Mouse (Mus musculus): ENCODE data around the gene Zdhhc12. TPM values are rescaled to one million over a fixed set of nuclear protein-coding genes. Genes with fewer than 3 reads are reported as not detected.
"Not testable (repeated sequence)": the region's sequence is repeated elsewhere in the genome, so short reads cannot be mapped to it uniquely, and the experiment has no call there.

The Zdhhc12 gene
- 1.6 and 2.8 TPM in 2 replicates for polyA plus RNA-seq (2012)

- TF ChIP-seq TAL1 (IDR thresholded peaks at IDR 0.05; ENCODE audit: low read length): no peak
- no peak for TF ChIP-seq GATA1 (IDR thresholded peaks at IDR 0.05; ENCODE audit: low read length)
- Histone ChIP-seq H3K27me3 (ENCODE audit: control insufficient read depth) (no peaks in the 10 kb centered on the region), H3K4me1 (ENCODE audit: control insufficient read depth) (peaks cover 46% of the 10 kb centered on the region), H3K4me3 (replicated peaks) (peak within 1 kb of the TSS; percentile 77), H3K36me3 (ENCODE audit: control insufficient read depth) (peaks cover 34% of the 10 kb centered on the region), H3K9me3 (ENCODE audit: control insufficient read depth, low read length) (no peaks in the 10 kb centered on the region)
Observed at GRCm38 (mm10) chr2:30093471-30094207, at the start of gene Zdhhc12. Gene Zdhhc12, minus strand, starts transcription at chr2:30093648.

GRCm38 (mm10) chr2:30140021-30140420 is 46.6 kb upstream of the Zdhhc12 start:
- not testable (repeated sequence) for H3K4me3 ChIP-seq (replicated peaks); H3K27me3 ChIP-seq (ENCODE audit: control insufficient read depth); H3K9me3 ChIP-seq (ENCODE audit: control insufficient read depth, low read length)
- Histone ChIP-seq H3K36me3 (ENCODE audit: control insufficient read depth) (peaks cover 58% of the 10 kb centered on the region), H3K4me1 (ENCODE audit: control insufficient read depth) (peaks cover 25% of the 10 kb centered on the region)

- H3K36me3 ChIP-seq (ENCODE audit: control insufficient read depth): peaks cover 29% of the 10 kb centered on the region
- no peaks in the 10 kb centered on the region for H3K9me3 ChIP-seq (ENCODE audit: control insufficient read depth, low read length)
- TF ChIP-seq GATA1 (IDR thresholded peaks at IDR 0.05; ENCODE audit: low read length): no peak
- TF ChIP-seq TAL1 (IDR thresholded peaks at IDR 0.05; ENCODE audit: low read length): no peak
- no peaks in the 10 kb centered on the region for H3K27me3 ChIP-seq (ENCODE audit: control insufficient read depth)
- no peak overlapping the region for H3K4me3 ChIP-seq (replicated peaks)
- H3K4me1 ChIP-seq (ENCODE audit: control insufficient read depth): peaks cover 50% of the 10 kb centered on the region
Observed at GRCm38 (mm10) chr2:30136458-30136857, 43.0 kb upstream of the Zdhhc12 start.

GRCm38 (mm10) chr2:30134928-30135620 is 41.6 kb upstream of the Zdhhc12 start:
- H3K36me3 ChIP-seq (ENCODE audit: control insufficient read depth): peaks cover 15% of the 10 kb centered on the region
- H3K4me3 ChIP-seq (replicated peaks): peak overlapping the region; percentile 88
- no peaks in the 10 kb centered on the region for H3K27me3 ChIP-seq (ENCODE audit: control insufficient read depth)
- TF ChIP-seq TAL1 (IDR thresholded peaks at IDR 0.05; ENCODE audit: low read length) (no peak), GATA1 (IDR thresholded peaks at IDR 0.05; ENCODE audit: low read length) (no peak)
- peaks cover 50% of the 10 kb centered on the region for H3K4me1 ChIP-seq (ENCODE audit: control insufficient read depth)
- H3K9me3 ChIP-seq (ENCODE audit: control insufficient read depth, low read length): no peaks in the 10 kb centered on the region

GRCm38 (mm10) chr2:30134378-30134711 is 40.9 kb upstream of the Zdhhc12 start:
- TF ChIP-seq GATA1 (IDR thresholded peaks at IDR 0.05; ENCODE audit: low read length) (no peak), TAL1 (IDR thresholded peaks at IDR 0.05; ENCODE audit: low read length) (no peak)

GRCm38 (mm10) chr2:30133613-30134377 is 40.3 kb upstream of the Zdhhc12 start, which contains the start of gene Tbc1d13:
Gene Tbc1d13, plus strand, starts transcription at chr2:30133746.
- TF ChIP-seq GATA1 (IDR thresholded peaks at IDR 0.05; ENCODE audit: low read length): no peak
- H3K36me3 ChIP-seq (ENCODE audit: control insufficient read depth): peaks cover 12% of the 10 kb centered on the region
- H3K4me1 ChIP-seq (ENCODE audit: control insufficient read depth): peaks cover 53% of the 10 kb centered on the region

More at GRCm38 (mm10) chr2:30134378-30134711, 40.9 kb upstream of the Zdhhc12 start:
- peaks cover 53% of the 10 kb centered on the region for H3K4me1 ChIP-seq (ENCODE audit: control insufficient read depth)
- peaks cover 13% of the 10 kb centered on the region for H3K36me3 ChIP-seq (ENCODE audit: control insufficient read depth)
- H3K9me3 ChIP-seq (ENCODE audit: control insufficient read depth, low read length): no peaks in the 10 kb centered on the region
- H3K4me3 ChIP-seq (replicated peaks): peak overlapping the region; percentile 88
- no peaks in the 10 kb centered on the region for H3K27me3 ChIP-seq (ENCODE audit: control insufficient read depth)

GRCm38 (mm10) chr2:30132801-30133612 is 39.6 kb upstream of the Zdhhc12 start:
- Histone ChIP-seq H3K9me3 (ENCODE audit: control insufficient read depth, low read length) (no peaks in the 10 kb centered on the region), H3K36me3 (ENCODE audit: control insufficient read depth) (peaks cover 12% of the 10 kb centered on the region), H3K4me3 (replicated peaks) (peak overlapping the region; percentile 88), H3K27me3 (ENCODE audit: control insufficient read depth) (no peaks in the 10 kb centered on the region), H3K4me1 (ENCODE audit: control insufficient read depth) (peaks cover 53% of the 10 kb centered on the region)
- TF ChIP-seq GATA1 (IDR thresholded peaks at IDR 0.05; ENCODE audit: low read length): no peak
- TF ChIP-seq TAL1 (IDR thresholded peaks at IDR 0.05; ENCODE audit: low read length): no peak

More at GRCm38 (mm10) chr2:30133613-30134377, 40.3 kb upstream of the Zdhhc12 start, which contains the start of gene Tbc1d13:
- H3K9me3 ChIP-seq (ENCODE audit: control insufficient read depth, low read length): no peaks in the 10 kb centered on the region
- H3K4me3 ChIP-seq (replicated peaks): peak within 1 kb of the TSS; percentile 88
- H3K27me3 ChIP-seq (ENCODE audit: control insufficient read depth): no peaks in the 10 kb centered on the region

- H3K4me1 ChIP-seq (ENCODE audit: control insufficient read depth): peaks cover 41% of the 10 kb centered on the region
- not testable (repeated sequence) for H3K27me3 ChIP-seq (ENCODE audit: control insufficient read depth); H3K9me3 ChIP-seq (ENCODE audit: control insufficient read depth, low read length); H3K4me3 ChIP-seq (replicated peaks); H3K36me3 ChIP-seq (ENCODE audit: control insufficient read depth)
Observed at GRCm38 (mm10) chr2:30131240-30131639, 37.8 kb upstream of the Zdhhc12 start.
